Mouse (Mus musculus) cortical plate, adult 2 months (tissue): ENCODE results near the gene Rassf3. TPM values are rescaled to one million over a fixed set of nuclear protein-coding genes. Genes with fewer than 3 reads are reported as not detected.
A peak's percentile ranks its signal among the peaks of the same experiment; 100 is the strongest.

Source experiments
- H3K27ac ChIP-seq: fragments of 200-500 bp; 2 replicates; pipeline ENCODE4 v1.5.1; 2012; ENCODE audit warnings: low read length, control low read depth, inconsistent platforms; ENCODE audit not compliant: insufficient read depth
- H3K4me1 ChIP-seq: fragments of 200-500 bp; 2 replicates; pipeline ENCODE4 v1.6.1; 2011; ENCODE audit warnings: low read length; ENCODE audit not compliant: control insufficient read depth, insufficient read depth
- H3K4me3 ChIP-seq: fragments of 200-500 bp; 2 replicates; pipeline ENCODE4 v1.5.1; 2011; ENCODE audit warnings: mild to moderate bottlenecking, low read length, control low read depth; ENCODE audit not compliant: insufficient read depth
- CTCF ChIP-seq: fragments of 200-500 bp; IDR thresholded peaks from 2 replicates; pipeline ENCODE4 v1.5.1; 2011; ENCODE audit warnings: mild to moderate bottlenecking, control low read depth, low read length; ENCODE audit not compliant: insufficient read depth; ENCODE audit errors: extremely low read depth
- POLR2A ChIP-seq: fragments of 200-500 bp; IDR thresholded peaks from 2 replicates; pipeline ENCODE4 v1.6.1; 2011; ENCODE audit warnings: mild to moderate bottlenecking, low read length, control low read depth; ENCODE audit not compliant: insufficient read depth; ENCODE audit errors: extremely low read depth
- polyA plus RNA-seq: library from polyadenylated mRNA; depleted of rRNA; stranded (reverse); fragments of >200 nt; gene quantifications from 2 replicates; pipeline ENCODE4 v1.2.3, GENCODE M21; 2012

Rassf3 gene
- polyA plus RNA-seq, 1 experiment, result 41.2 TPM

DNA sequence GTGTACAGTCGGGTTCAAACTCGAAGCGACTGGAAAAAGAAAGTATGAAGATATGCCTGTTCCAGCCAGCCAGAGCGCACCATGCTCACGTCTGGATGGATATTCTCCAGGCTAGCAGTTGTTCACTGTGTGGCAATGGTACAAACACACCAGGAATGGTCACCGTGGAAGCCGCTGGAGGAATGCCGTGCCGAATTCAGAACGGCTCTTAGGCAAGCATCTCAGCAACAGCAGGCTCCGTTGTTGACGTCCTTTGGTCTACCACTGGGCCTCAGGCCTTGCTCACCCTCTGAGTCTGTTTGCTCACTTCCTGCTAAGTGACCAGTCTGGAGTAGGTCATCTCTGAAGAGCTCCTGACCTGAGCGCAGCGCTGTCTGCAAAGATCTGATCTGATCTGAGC is 57.3 kb downstream of the Rassf3 start:
- no peak overlapping the region for H3K4me3 ChIP-seq
- no peaks in the 10 kb centered on the region for H3K4me1 ChIP-seq
- H3K27ac ChIP-seq, result no peak overlapping the region
- no peak for TF ChIP-seq POLR2A
- TF ChIP-seq CTCF, result no peak

DNA sequence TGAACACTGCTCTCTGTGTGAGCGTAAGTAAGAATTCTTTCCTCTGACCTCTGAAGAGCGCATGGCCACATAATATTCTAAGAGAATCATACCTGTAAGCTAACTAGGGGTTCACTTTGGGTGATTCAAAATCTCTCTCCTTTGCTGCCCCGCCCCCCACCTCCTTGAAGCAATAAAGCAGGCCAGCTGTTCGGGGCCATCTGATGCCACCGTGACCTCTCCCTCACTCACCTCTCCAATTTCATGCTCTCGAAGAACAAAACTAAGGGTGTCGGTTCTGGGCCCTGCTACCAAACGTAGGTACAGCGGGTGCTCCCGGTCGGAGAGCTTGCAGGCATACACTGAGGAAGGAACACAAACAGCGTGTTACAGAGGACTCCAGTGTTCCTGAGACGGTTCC is 62.0 kb downstream of the Rassf3 start:
- Histone ChIP-seq H3K4me3 (no peak overlapping the region), H3K27ac (no peak overlapping the region), H3K4me1 (no peaks in the 10 kb centered on the region)
- TF ChIP-seq POLR2A, result no peak
- no peak for TF ChIP-seq CTCF

DNA sequence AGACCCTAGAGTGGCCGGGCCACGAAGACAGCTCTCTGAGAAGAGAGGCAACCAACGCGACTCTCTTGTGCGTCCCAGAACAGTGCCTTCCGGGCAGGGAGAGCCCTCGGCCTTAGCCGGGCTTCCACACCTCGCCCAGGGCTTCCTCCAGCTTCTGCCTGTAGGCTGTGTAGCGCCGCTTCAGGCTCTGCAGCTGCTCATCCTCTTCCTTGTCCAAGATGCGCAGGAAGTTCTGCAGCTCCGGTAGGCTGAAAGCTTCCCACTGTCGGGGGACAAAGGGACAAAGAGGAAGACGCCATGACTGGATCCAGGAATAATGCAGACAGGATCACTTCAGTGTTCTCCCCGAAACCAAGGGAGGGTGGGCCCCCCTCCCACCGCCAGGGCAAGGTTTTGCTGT is 63.3 kb downstream of the Rassf3 start:
- Histone ChIP-seq H3K4me1 (no peaks in the 10 kb centered on the region), H3K4me3 (no peak overlapping the region), H3K27ac (no peak overlapping the region)
- no peak for TF ChIP-seq CTCF
- TF ChIP-seq POLR2A, result no peak

DNA sequence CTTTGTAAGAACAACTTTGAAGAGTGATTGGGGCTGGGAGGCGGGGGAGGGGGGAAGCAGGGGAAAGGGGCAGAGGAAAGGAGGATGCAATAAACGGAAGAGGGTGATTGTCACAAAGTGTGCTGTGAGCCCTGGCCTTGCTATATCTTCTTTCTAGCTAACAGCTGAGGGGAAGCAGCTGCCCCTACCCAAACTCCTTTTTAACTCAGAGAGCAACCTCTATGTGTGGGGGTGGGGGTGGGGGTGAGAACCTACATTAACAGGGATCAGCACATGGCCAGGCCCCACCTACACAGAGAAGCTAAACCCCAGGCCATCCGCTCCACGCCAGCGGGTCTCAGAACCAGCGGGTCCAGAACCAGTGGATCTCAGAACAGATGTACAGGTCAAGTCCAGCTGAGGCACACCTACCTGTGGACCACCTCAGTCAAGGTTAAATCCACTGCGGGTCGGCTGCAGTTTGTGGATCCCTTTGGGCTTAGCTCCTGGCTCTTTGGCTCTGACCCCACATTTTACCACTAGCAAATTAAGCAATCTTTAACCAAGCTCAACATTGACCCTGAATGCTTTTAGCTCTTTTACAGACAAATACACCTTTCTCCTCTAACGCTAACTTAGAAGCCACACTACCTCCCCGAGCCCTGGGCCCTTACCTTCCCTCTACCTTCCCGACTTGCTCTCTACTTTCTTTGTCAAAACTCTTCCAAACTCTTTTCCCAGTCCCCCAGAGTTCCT is 64.3 kb downstream of the Rassf3 start:
- H3K4me1 ChIP-seq, result no peaks in the 10 kb centered on the region
- no peak overlapping the region for H3K27ac ChIP-seq
- H3K4me3 ChIP-seq, result no peak overlapping the region
- TF ChIP-seq CTCF, result no peak
- TF ChIP-seq POLR2A, result no peak

DNA sequence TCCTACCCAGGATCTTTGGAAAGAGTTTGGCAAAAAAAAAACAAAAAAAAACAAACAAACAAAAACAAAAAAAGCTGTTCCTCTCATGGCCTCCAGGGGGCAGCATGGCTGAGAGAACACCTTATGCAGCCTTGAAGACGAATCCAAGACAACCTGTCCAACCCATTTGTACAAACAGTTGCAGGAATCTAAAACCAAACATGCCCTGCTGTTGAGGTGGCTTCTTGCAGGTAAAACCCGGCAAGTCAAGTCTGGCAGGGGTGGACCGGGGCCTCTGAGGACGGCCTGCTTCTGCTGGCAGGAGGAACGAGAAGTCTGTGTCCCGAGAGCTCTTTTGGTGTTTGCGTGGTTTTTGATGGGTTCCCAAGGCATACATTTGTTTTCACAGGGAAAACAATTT is 66.4 kb downstream of the Rassf3 start:
- Histone ChIP-seq H3K27ac (no peak overlapping the region), H3K4me1 (no peaks in the 10 kb centered on the region), H3K4me3 (no peak overlapping the region)
- TF ChIP-seq POLR2A, result no peak
- TF ChIP-seq CTCF, result peak; percentile 82

DNA sequence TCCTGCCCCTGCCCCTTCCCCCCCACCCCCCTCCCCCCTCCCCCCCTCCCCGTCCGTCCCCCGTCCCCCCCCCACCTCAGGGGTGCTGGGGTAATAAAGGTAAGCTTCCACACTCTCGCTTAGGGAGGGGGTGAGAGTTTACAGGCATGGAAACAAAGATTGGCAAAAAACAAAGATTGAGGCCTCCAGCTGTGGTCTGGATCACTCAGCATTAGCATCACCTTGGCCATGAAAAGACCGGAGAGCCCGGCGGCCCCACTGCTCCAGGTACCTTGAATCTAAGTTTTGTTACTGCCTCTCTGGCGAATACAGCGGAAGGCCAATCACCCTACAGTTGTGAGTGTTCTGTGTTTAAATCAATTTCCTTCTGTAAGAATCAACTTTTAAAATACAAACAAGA is 72.2 kb downstream of the Rassf3 start:
- no peak overlapping the region for H3K4me3 ChIP-seq
- no peak for TF ChIP-seq CTCF
- no peak for TF ChIP-seq POLR2A
- H3K27ac ChIP-seq, result no peak overlapping the region
- H3K4me1 ChIP-seq, result no peaks in the 10 kb centered on the region

DNA sequence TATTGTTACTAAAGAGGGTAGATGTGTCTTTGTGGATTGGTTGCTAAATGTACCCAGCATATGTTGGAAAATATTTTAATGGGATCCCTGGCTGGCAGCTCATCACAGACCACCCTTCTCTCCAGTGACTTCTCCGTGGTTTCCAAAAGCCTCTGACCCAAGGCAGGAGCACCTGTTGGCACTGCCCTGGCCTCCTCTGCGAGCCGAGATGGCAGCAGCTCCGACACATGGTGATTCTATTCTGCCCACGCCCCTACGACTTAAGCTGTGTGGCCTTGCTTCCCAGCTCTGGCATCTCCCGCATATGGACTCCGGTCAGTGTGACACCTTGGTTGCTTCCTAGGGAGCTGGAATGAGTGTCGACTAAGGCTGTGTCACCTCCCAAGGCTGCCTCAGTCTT is 73.0 kb downstream of the Rassf3 start:
- TF ChIP-seq POLR2A (no peak), CTCF (no peak)
- H3K4me1 ChIP-seq, result no peaks in the 10 kb centered on the region
- no peak overlapping the region for H3K27ac ChIP-seq

DNA sequence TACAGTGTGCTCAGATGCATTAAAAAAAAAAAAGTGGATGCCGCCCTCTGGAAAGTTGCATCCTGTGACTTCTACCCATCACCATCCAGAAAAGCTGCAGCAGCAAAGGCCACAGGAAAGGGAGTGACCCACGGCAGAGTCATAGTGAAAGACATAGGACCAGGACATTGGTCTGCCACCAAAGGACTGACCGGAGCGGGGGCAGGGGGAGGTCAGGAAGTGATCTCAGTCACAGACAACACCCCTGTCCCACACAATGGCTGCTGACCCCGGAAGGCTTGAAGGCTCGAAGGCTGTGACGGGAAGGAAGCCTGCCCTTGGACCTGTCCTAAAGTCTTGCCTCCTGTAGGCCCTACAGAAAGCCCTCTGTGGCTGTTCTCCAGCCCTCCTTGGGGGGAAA is 75.1 kb downstream of the Rassf3 start:
- TF ChIP-seq POLR2A (no peak), CTCF (no peak)
- no peak overlapping the region for H3K27ac ChIP-seq
- no peaks in the 10 kb centered on the region for H3K4me1 ChIP-seq
- H3K4me3 ChIP-seq, result no peak overlapping the region

More for the DNA sequence above, 73.0 kb downstream of the Rassf3 start:
- H3K4me3 ChIP-seq, result no peak overlapping the region

DNA sequence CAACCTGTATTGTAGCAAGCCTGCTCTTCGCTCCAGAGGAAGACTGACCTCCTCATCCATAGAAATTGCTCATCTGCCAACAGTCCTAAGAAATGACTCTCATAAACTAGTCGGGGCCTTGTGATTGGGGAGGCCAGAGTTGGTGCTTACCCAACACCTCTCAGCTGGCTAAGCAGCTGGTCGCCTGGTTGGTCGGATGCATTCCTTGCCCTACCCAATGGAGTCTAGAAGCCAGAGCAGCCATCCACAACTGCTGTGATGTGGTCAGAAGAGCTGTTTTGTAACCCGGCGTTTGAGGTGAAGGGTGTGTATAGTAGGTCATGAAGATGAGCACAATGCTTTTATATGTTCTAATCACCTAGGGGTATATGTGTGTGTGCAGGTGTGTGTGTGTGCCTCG is 77.5 kb downstream of the Rassf3 start:
- Histone ChIP-seq H3K27ac (no peak overlapping the region), H3K4me3 (no peak overlapping the region), H3K4me1 (no peaks in the 10 kb centered on the region)
- TF ChIP-seq POLR2A (no peak), CTCF (no peak)

DNA sequence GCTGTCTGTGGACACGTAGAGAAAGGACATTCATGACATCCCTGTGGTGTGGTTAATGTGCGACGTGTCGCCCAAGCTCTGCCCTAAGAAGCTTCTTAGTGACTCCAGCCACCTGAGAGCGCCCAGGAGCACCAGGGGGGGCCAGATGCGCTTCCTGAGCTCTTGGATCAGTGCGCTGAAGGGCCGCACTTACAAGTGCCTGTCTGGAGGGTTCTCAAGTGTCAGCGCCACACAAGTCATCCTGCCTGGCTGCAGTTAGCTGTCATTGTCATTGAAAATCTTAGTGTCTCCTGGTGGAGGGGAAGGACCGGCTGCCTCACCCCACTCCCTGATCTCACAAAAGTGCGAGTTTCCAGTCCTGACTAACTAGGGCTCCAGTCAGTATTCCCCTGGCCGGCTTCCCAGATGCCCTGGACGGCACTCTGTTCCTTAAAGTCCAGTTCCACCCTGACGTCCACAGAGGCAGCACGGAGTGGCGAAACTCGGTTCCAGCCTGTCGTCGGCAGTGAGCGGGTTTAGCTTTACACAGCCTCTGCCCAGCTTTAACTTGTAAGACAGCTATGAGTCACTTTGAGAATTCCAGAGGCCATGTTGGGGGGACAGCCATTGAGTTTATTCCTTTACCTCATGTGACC is 80.5 kb downstream of the Rassf3 start:
- Histone ChIP-seq H3K4me1 (no peaks in the 10 kb centered on the region), H3K4me3 (no peak overlapping the region), H3K27ac (no peak overlapping the region)
- TF ChIP-seq CTCF, result no peak
- TF ChIP-seq POLR2A, result no peak
